Mouse (Mus musculus) CD8-positive naive resting alpha-beta T cell, adult 2 months (primary cell): Measurements from ENCODE around the gene Wdr20.

Source experiments
- DNase-seq, 2 experiments: peaks; one replicate each; pipeline ENCODE4 v3.0.0; 2022; ENCODE audit warnings: low read depth in 2 of 2, low spot score in 2 of 2

Wdr20 gene

GRCm38 (mm10) chr12:110850010-110850928 is 112.5 kb downstream of the Wdr20 start, which contains the start of gene Zfp839:
Gene Zfp839 (plus strand): TSS chr12:110850253.
- peak; percentile 17 to 50 for DNase-seq

DNA sequence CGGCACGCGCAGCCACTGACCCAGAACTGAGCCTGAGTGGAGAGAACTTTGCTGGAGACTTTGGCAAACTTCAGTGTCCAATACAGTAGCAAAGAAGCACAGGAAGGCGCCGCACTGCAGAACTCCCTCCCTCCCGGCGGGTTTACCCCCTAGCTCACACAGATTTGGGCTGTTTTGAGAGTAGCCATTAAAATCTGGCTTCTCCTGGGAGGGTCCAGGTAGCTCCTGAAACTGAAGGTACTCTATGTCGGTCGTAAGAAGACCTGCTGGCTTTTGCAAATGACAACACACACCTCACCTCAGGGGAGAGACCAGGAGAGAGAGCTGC is 113.1 kb downstream of the Wdr20 start:
- DNase-seq, result no peak

DNA sequence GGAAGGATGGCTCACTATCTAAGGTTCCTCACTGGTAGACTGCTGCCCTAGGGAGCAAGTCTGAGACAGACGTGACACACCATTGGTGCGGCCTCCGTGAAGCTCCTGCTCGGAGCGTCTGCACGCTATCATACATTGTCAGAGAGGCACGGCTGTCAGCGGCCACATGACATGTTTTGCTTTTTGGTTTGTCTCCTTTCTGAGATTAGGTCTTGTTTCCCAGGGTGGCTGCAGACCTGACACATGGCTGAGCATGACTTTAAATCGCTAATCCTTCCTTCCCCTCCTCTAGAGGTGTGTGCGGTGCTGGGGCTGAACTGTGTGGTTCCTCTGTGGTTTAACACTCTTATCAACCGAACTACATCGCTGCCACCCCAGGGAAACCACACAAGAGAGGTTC is 113.7 kb downstream of the Wdr20 start:
- DNase-seq, result peak in 1 of 2 experiments; percentile 20

- DNase-seq, result no peak
These were observed 114.2 kb downstream of the Wdr20 start for GRCm38 (mm10) chr12:110851923-110852322.
